Mouse (Mus musculus): ENCODE data around the gene Fntb.

DNA sequence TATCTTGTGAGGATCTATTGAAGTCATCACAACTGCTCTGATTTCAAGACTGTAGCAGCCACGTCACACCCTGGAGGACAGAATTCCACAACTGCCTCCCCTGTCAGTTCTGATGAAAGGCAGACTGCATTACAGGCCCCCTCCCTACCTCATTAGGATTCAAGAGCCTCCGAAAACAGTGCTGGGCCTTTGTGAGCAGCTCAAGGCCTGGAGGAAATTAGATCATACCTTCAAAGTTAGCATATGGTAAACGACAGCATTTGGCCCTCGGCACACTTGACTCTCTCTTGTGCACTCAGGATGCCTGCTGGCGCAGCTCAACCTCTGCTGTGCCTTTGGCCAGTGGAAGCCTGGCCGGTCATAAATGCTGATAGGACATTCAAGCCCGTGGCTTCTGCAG, 130.4 kb downstream of the Fntb start:
- TF ChIP-seq CTCF (IDR thresholded peaks at IDR 0.05; ENCODE audit: insufficient read depth, low read length) (no peak), POLR2A (IDR thresholded peaks at IDR 0.05; ENCODE audit: borderline replicate concordance, extremely low read depth, low read depth, low read length) (no peak)
